Mouse (Mus musculus) stomach, embryonic 16.5 days (tissue): ENCODE results near the gene Gpr62. TPM values are rescaled to one million over a fixed set of nuclear protein-coding genes. Genes with fewer than 3 reads are reported as not detected.
"Not testable (repeated sequence)": the region's sequence is repeated elsewhere in the genome, so short reads cannot be mapped to it uniquely, and the experiment has no call there.

Experiments
- ATAC-seq: fragments of 200-750 bp; cut with Nextera tagmentation; 2 replicates; pipeline ENCODE4 v1.8.0; 2017; ENCODE audit warnings: moderate number of reproducible peaks, moderate TSS enrichment; ENCODE audit not compliant: insufficient read depth, low FRiP score
- H3K27ac ChIP-seq: fragments of 300-500 bp; sonication (generic); 2 replicates; pipeline ENCODE4 v1.5.1; 2014; ENCODE audit warnings: low read length
- H3K27me3 ChIP-seq: fragments of 300-500 bp; sonication (generic); 2 replicates; pipeline ENCODE4 v1.6.1; 2014; ENCODE audit warnings: low read length, control low read depth, mixed read lengths; ENCODE audit not compliant: control insufficient read depth, insufficient read depth
- H3K36me3 ChIP-seq: fragments of 300-500 bp; sonication (generic); 2 replicates; pipeline ENCODE4 v1.6.1; 2014; ENCODE audit warnings: low read length; ENCODE audit not compliant: control insufficient read depth, insufficient read depth
- H3K4me1 ChIP-seq: fragments of 300-500 bp; sonication (generic); 2 replicates; pipeline ENCODE4 v1.6.1; 2014; ENCODE audit warnings: low read length, control low read depth, mixed read lengths; ENCODE audit not compliant: control insufficient read depth, insufficient read depth
- H3K4me2 ChIP-seq: fragments of 300-500 bp; sonication (generic); 2 replicates; pipeline ENCODE4 v1.6.1; 2014; ENCODE audit warnings: low read depth, low read length, mixed read lengths
- H3K4me3 ChIP-seq: fragments of 300-500 bp; sonication (generic); replicated peaks from 2 replicates; pipeline ENCODE4 v1.5.1; 2014; ENCODE audit warnings: mild to moderate bottlenecking, low read length
- H3K9ac ChIP-seq: fragments of 300-500 bp; sonication (generic); 2 replicates; pipeline ENCODE4 v1.6.1; 2014; ENCODE audit warnings: low read length
- H3K9me3 ChIP-seq: fragments of 300-500 bp; sonication (generic); replicated peaks from 2 replicates; pipeline ENCODE4 v1.6.1; 2016; ENCODE audit warnings: low read length, control low read depth; ENCODE audit not compliant: control insufficient read depth
- WGBS: fragments of 180-500 bp; shearing (Covaris S2); extraction: QIAGEN DNeasy Blood & Tissue Kit; methylation state at CpG from one replicate; pipeline ENCODE4 v1.1.7; 2014; 5-methylcytosine and 5-hydroxymethylcytosine counted together
- polyA plus RNA-seq: library from polyadenylated mRNA; unstranded; fragments of >200 nt; fragmentation: Nextera tagmentation; extraction: Ambion mirVana; gene quantifications from 2 replicates; pipeline ENCODE4 v1.2.1, GENCODE M21; 2015

Gpr62 gene
- 0.19 and 0.26 TPM in 2 replicates for polyA plus RNA-seq

DNA sequence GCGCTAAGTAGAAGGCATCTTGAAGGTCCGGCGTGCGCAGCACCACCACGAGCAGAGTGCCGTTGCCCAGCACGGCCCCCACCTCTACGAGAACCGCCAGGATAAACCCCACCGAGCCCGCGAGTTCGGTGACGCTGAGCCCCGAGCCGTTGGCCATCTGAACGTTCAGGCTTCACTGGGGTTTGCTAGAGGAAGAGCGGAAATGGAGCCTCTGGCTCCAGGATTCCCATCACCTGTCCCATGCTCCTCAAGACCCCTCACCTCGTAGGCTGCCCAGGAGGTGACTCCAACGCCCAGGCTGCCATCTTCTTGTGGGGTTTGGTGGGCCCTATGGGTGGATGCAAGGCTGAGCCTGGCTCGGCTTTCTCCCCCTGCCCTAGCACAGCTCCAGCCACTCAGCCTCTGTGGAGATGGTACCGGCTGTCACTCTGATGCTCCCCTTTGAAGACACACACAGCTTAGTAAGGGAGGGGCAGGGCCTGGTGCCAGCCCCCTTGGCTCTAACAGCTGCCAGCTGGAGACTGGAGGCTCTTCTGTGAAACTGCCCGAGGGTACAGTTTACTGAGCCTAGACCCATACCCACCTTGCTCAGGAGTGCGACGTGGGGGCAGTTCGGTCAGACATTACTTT lies at the start of gene Gpr62:
TSS of gene Gpr62 (minus strand) at position 368 of the 630 bp plus-strand sequence.
- Histone ChIP-seq H3K4me2 (peak within 1 kb of the TSS; percentile 99), H3K4me1 (peaks cover 7% of the 10 kb centered on the region; the same call in 1 of the 2 replicates), H3K9me3 (no peaks in the 10 kb centered on the region), H3K9ac (peak within 1 kb of the TSS; percentile 81), H3K27ac (no peak within 1 kb of the TSS), H3K36me3 (peaks cover 12% of the 10 kb centered on the region), H3K4me3 (peak within 1 kb of the TSS; percentile 56), H3K27me3 (no peaks in the 10 kb centered on the region; the same call in 1 of the 2 replicates)
- 34% methylated on average over 26 of the region's 26 CpGs for WGBS
- no peak for ATAC-seq

DNA sequence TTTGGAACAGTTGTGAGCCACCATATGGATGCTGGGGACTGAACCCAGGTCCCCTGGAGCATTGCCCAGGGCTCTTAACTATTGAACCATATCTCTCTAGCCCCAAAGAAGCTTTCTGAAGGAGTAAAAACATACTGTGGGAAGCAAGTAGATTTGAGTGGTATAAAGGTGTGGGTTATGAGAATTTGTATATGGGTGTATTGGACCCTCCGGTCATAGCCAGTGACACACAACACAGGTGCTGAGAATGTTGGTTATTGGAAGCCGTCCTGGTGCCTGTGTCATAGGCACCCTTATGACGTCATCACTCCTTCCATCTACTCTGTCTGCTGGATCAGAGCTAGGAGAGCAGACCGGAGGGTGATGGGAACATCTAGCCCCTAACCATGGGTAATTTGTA lies 48.5 kb upstream of the Gpr62 start, which contains the start of gene Iqcf5:
TSS of gene Iqcf5 (plus strand) at position 301 of the 400 bp plus-strand sequence.
- Histone ChIP-seq H3K27me3 (no peaks in the 10 kb centered on the region), H3K27ac (no peak within 1 kb of the TSS), H3K9ac (no peak within 1 kb of the TSS), H3K4me1 (no peaks in the 10 kb centered on the region), H3K36me3 (no peaks in the 10 kb centered on the region), H3K4me3 (no peak within 1 kb of the TSS), H3K4me2 (no peak within 1 kb of the TSS), H3K9me3 (no peaks in the 10 kb centered on the region)
- no peak for ATAC-seq
- WGBS: 91% methylated on average over 4 of the region's 4 CpGs

GRCm38 (mm10) chr9:106513566-106513965 lies 47.8 kb upstream of the Gpr62 start:
- Histone ChIP-seq H3K4me3 (no peak overlapping the region), H3K9me3 (no peaks in the 10 kb centered on the region), H3K4me1 (no peaks in the 10 kb centered on the region), H3K36me3 (no peaks in the 10 kb centered on the region), H3K9ac (no peak overlapping the region), H3K4me2 (no peak overlapping the region), H3K27me3 (no peaks in the 10 kb centered on the region), H3K27ac (no peak overlapping the region)
- no peak for ATAC-seq
- WGBS: 79% methylated on average over 6 of the region's 6 CpGs

- H3K36me3 ChIP-seq: no peaks in the 10 kb centered on the region
- no peaks in the 10 kb centered on the region for H3K4me1 ChIP-seq
- no peak overlapping the region for H3K27ac ChIP-seq
- WGBS: 57% methylated on average over 13 of the region's 13 CpGs
- no peak overlapping the region for H3K9ac ChIP-seq
- no peaks in the 10 kb centered on the region for H3K9me3 ChIP-seq
- H3K27me3 ChIP-seq: no peaks in the 10 kb centered on the region
- no peak overlapping the region for H3K4me2 ChIP-seq
- H3K4me3 ChIP-seq: no peak overlapping the region
- no peak for ATAC-seq
These were observed 47.2 kb upstream of the Gpr62 start for GRCm38 (mm10) chr9:106512729-106513450.

DNA sequence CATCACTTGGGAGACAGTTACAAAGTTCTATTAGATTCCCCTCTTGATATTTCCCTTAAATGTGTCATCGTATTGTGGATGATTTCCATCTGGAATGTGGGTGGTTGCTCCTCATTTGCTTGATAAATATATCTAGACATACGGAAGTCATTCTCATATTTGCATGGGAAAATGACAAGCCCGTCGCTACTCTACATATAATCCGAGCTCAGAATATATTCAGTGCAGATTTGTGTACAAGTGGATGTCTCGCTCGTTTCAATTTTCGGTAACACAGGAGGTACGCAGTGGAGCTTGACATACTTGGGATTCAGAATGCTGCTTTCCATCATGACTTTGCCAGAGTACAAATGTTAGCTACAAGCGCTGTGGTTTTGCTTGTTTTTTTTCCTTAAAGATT lies 43.6 kb upstream of the Gpr62 start:
- H3K27me3 ChIP-seq: no peaks in the 10 kb centered on the region
- H3K9me3 ChIP-seq: no peaks in the 10 kb centered on the region
- no peaks in the 10 kb centered on the region for H3K36me3 ChIP-seq
- H3K4me2 ChIP-seq: no peak overlapping the region
- no peaks in the 10 kb centered on the region for H3K4me1 ChIP-seq
- 88% methylated on average over 10 of the region's 10 CpGs for WGBS
- no peak overlapping the region for H3K27ac ChIP-seq
- H3K9ac ChIP-seq: no peak overlapping the region
- H3K4me3 ChIP-seq: no peak overlapping the region
- ATAC-seq: no peak

DNA sequence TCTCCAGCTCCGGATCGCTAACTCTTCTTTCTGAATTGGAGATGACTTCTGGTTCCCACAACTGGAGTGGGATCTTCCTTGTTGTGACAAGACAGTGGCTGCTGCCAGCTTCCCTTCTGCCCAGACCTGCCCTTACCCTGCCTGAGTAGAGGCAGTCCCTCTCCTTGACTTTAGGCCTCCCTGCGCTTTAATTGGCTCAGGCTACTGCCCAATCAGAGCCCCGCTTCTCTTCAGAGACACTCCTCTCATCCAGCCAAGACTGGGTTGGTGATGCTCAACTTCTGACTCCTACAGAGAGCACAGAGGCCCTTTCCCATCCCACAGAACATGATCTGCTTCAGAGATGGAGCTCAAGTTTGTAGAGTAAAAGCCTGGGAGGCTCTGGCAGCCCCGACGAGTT lies 38.5 kb upstream of the Gpr62 start:
- ATAC-seq: no peak
- Histone ChIP-seq H3K27me3 (no peaks in the 10 kb centered on the region), H3K9me3 (no peaks in the 10 kb centered on the region), H3K4me1 (no peaks in the 10 kb centered on the region), H3K4me2 (no peak overlapping the region), H3K9ac (no peak overlapping the region), H3K36me3 (no peaks in the 10 kb centered on the region), H3K4me3 (no peak overlapping the region), H3K27ac (no peak overlapping the region)
- WGBS: 70% methylated on average over 6 of the region's 6 CpGs

DNA sequence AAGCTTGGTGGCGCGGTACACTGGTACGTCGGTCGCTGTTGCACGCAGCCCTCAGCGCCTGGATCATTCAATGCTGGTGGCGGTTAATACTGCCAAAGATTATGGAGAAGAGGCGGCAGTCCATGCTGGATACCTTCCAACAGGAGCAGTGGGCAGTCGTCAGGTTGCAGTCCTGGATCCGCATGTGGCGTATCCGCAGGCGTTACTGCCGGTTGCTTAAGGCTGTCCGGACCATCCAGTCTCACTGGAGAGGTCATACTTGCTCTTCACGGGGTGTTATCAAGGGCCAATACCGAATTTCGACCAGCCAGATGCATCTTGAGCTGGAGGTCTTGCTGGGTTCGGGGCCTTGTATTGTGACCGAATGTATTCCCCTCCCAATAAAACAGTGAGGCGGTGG lies 36.1 kb upstream of the Gpr62 start:
- no peak overlapping the region for H3K27ac ChIP-seq
- no peak overlapping the region for H3K4me2 ChIP-seq
- H3K9ac ChIP-seq: no peak overlapping the region
- 85% methylated on average over 22 of the region's 22 CpGs for WGBS
- H3K27me3 ChIP-seq: no peaks in the 10 kb centered on the region
- no peaks in the 10 kb centered on the region for H3K4me1 ChIP-seq
- no peaks in the 10 kb centered on the region for H3K36me3 ChIP-seq
- no peak for ATAC-seq
- H3K9me3 ChIP-seq: no peaks in the 10 kb centered on the region
- H3K4me3 ChIP-seq: no peak overlapping the region

DNA sequence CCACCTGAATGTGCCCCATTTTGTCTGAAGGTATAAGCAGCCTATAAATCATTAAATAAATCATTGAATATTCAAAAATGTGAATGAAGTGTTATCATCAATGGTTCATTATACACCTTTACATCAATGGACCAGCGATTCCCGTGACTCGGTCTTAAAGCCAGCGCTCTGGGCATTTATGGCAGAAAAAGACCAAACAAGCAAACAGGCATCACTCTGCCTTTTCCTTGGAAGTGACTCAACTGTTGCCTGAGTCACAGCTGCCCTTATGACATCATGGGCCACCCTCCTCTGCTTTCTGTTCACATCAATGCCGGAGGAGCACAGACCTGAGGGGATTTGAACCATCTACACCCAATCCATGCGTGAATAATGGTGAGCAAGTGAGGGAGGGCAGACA lies 33.9 kb upstream of the Gpr62 start, which contains the start of gene Iqcf1:
TSS of gene Iqcf1 (plus strand) at position 301 of the 400 bp plus-strand sequence.
- Histone ChIP-seq H3K27ac (no peak within 1 kb of the TSS), H3K9me3 (no peaks in the 10 kb centered on the region), H3K4me1 (no peaks in the 10 kb centered on the region), H3K9ac (no peak within 1 kb of the TSS), H3K27me3 (no peaks in the 10 kb centered on the region), H3K36me3 (no peaks in the 10 kb centered on the region), H3K4me3 (no peak within 1 kb of the TSS), H3K4me2 (no peak within 1 kb of the TSS)
- ATAC-seq: no peak
- WGBS: 93% methylated on average over 6 of the region's 6 CpGs

DNA sequence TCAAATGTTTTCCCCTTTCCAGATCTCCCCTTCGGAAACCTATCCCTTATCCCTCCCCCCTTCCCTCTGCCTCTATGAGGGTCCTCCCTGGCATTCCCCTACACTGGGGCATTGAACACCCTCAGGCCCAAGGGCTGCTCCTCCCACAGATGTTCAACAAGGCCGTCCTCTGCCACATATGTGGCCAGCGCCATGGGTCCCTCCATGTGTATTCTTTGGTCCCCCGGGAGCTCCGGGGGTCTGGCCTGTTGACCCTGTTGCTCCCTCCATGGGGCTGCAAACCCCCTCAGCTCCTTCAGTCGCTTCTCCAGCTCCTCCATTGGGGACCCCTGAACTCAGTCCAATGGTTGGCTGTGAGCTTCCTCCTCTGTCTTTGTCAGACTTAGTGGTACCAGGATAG lies 21.9 kb upstream of the Gpr62 start:
- whole genome bisulfite sequencing: 79% methylated on average over 6 of the region's 6 CpGs

More for the DNA sequence above, 21.9 kb upstream of the Gpr62 start:
- H3K4me2 ChIP-seq, H3K4me3 ChIP-seq, H3K27me3 ChIP-seq, H3K9ac ChIP-seq, H3K9me3 ChIP-seq, H3K27ac ChIP-seq, H3K4me1 ChIP-seq, ATAC-seq: not testable (repeated sequence)
- peaks cover 22% of the 10 kb centered on the region; the same call in 1 of the 2 replicates for H3K36me3 ChIP-seq
